Mouse (Mus musculus) cerebellum, adult 2 months (tissue): ENCODE data around the gene Prnd.

Experiments
- CTCF ChIP-seq: fragments of 200-500 bp; IDR thresholded peaks from 2 replicates; pipeline ENCODE4 v1.5.1; 2011; ENCODE audit warnings: low read depth, mild to moderate bottlenecking, control low read depth, low read length, moderate library complexity, borderline replicate concordance; ENCODE audit not compliant: insufficient read depth
- POLR2A ChIP-seq: fragments of 200-500 bp; IDR thresholded peaks from 2 replicates; pipeline ENCODE4 v1.6.1; 2011; ENCODE audit warnings: low read length, control low read depth, borderline replicate concordance; ENCODE audit not compliant: insufficient read depth

DNA sequence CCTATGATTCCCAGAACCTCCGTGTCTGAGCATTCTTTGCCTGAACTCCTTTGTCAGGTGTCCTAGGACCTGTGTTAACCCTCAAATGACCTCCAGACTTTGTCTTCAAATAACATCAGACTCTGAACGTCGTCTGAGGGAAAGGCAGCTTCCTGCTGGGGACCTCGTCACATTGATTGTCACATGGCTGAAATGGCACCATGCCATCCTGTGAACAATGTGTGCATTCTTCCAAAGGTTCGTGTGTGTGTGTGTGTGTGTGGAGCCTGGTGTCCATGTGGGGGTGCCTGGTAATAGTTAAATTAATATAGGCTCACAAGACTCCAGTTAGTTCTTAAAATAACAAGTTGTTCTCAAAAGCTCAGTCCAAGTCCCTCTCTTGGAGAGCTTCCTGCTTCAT is 46.7 kb downstream of the Prnd start:
- TF ChIP-seq CTCF (no peak), POLR2A (no peak)
